Mouse (Mus musculus): ENCODE measurements at regions not wholly inside any gene's neighbourhood (a gene's known extent, or its start where the extent isn't known, plus 50 kb on each side); places are given as distances from the start of the nearest gene placed in this dataset.

DNA sequence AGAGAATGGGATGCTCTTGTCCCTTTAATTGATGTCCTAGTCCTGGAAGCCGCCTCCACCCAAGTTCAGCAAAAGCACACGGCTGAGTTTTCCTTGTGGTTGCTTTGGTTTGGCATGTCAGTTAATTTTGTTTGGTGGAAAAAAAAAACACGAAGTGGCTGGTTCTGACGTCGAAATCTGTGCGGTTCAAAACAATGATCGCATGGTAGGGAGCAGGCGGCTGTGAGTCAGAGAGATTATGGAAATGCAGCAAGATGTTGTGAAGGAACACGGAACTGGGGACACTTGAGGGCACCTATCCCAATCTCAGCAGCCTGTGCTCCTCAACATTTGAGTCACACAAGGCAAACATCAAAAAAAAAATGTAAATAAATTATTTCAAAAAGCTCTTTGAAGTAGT, 266.1 kb downstream of the Gm826 start:
- no peak overlapping the region for H3K4me3 ChIP-seq (ENCODE audit: low read depth, low read length)
- DNase-seq (no peak), ATAC-seq (ENCODE audit: insufficient read depth) (no peak)
- no peak for TF ChIP-seq CTCF (IDR thresholded peaks at IDR 0.05; ENCODE audit: low read depth)
- no peaks in the 10 kb centered on the region for H3K36me3 ChIP-seq (ENCODE audit: insufficient read depth)
- no peaks in the 10 kb centered on the region for H3K27me3 ChIP-seq (ENCODE audit: insufficient read depth, low read length)
- H3K4me2 ChIP-seq: no peak overlapping the region
- H3K27ac ChIP-seq (ENCODE audit: low read depth): no peak overlapping the region
- no peaks in the 10 kb centered on the region for H3K9me3 ChIP-seq (ENCODE audit: low read depth, low read length)
- H3K4me1 ChIP-seq (ENCODE audit: insufficient read depth): peaks cover 4% of the 10 kb centered on the region; the same call in 1 of the 2 replicates
- WGBS: 72% methylated on average over 9 of the region's 9 CpGs
- no peak overlapping the region for H3K9ac ChIP-seq

DNA sequence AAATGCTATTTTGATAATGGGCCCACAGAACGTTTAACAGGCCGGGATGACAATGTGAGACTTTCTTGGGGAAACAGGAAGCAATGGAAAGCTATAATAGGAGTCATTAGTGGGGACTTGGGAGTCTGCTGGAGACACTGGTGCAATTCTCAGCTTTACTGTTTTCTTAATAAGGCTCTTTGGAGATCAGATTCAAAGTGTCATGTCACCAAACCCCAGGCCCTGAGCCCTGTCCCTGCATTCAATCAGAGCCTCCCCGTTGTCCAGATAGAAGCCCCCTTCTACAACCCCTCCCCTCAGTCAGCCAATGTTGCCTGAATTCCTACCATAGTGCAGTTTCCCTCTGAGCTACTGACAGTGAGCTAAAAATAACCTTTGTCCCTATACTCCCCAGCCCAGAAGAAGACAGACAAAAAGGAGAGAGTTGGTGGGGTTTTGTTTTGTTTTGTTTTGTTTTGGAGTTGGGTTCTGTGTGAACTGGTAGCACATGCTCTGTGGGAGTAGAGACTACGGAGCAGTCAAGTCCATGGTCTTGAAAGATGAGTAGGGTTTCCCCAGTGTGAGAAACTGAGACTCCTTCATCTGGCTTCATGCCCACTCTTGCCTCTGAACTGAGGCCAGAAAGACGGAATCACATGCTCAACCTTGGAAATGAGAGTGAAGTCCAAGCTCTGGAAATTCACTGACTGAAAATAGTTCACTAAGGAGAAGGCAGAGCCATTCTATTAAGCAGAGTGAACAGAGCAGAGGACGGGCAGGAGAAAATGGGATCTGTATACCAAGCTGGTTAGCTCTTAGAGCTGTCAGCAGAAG, 267.3 kb downstream of the Gm826 start:
- H3K4me1 ChIP-seq (ENCODE audit: insufficient read depth): peaks cover 4% of the 10 kb centered on the region; the same call in 1 of the 2 replicates
- 0 out of 2 replicates have a peak overlapping the region, but pooled peaks have one; percentile 2 for H3K4me2 ChIP-seq
- WGBS: 32% methylated on average over 6 of the region's 6 CpGs
- H3K4me3 ChIP-seq (ENCODE audit: low read depth, low read length): no peak overlapping the region
- no peaks in the 10 kb centered on the region for H3K9me3 ChIP-seq (ENCODE audit: low read depth, low read length)
- peak; percentile 88 for DNase-seq
- ATAC-seq (ENCODE audit: insufficient read depth): peak; percentile 90
- H3K9ac ChIP-seq: no peak overlapping the region
- peak overlapping the region; percentile 54; the same call in 1 of the 2 replicates for H3K27ac ChIP-seq (ENCODE audit: low read depth)
- no peaks in the 10 kb centered on the region for H3K27me3 ChIP-seq (ENCODE audit: insufficient read depth, low read length)
- no peak for TF ChIP-seq CTCF (IDR thresholded peaks at IDR 0.05; ENCODE audit: low read depth)
- no peaks in the 10 kb centered on the region for H3K36me3 ChIP-seq (ENCODE audit: insufficient read depth)

DNA sequence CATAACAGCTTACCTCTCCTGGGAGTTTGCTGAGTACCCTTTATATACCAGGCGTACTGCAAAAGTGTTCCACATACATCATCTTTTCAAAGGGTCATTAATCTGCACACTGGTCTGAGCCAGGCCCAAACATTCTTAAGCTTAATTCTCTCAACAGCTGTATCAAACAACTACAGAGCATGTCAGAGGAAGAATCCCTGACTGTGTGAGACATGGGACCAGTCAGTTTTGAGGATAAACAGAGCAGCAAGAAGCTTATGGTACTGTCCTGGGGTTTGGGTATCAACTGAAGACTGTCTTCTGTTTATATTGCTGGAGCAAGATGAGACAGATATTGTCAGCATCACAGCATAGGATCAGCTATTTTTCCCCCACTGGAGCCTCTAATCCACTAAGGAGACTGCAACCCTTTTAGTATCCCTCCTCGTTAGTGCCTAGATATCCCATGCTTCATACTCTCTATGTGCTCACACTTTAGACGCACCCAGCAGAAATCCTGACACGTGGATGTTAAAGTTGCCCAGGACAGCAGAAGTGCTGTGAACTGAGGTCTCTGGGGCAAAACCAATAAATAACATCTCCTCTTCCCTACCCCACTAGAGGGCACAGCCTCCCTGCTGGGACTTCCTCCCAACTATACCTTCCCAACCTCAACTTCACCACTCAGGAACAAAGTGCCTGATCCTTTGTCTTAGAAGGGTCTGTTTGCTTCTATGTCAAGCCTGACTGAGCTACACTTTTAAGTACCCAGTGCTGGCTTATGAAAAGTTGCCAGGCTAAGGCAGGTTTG, 271.6 kb downstream of the Gm826 start:
- no peak for ATAC-seq (ENCODE audit: insufficient read depth)
- H3K27ac ChIP-seq (ENCODE audit: low read depth): no peak overlapping the region
- WGBS: 50% methylated on average over 4 of the region's 4 CpGs

DNA sequence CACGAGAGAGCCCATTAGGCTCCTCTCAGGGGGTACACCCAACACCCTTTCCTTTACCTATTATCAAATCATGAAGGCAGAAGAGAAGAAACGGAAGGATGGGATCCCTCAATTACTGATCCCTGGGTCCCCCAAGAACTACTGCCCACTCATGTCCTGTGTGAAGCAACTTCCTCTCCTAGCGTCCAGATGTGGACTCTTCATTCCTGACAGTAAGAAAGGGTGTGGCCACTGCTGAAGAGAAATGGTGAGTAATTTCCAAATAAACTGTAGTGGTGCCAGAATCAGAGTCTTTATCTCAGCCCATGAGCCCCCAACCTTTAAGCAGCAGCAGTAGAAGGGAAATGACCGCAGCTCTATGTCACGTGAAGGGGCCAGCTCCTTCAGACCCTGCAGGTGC, 273.9 kb downstream of the Gm826 start:
- 73% methylated on average over 5 of the region's 5 CpGs for WGBS
- no peak for DNase-seq
- Histone ChIP-seq H3K4me3 (ENCODE audit: low read depth, low read length) (no peak overlapping the region), H3K4me2 (no peak overlapping the region), H3K27ac (ENCODE audit: low read depth) (no peak overlapping the region), H3K36me3 (ENCODE audit: insufficient read depth) (no peaks in the 10 kb centered on the region), H3K27me3 (ENCODE audit: insufficient read depth, low read length) (no peaks in the 10 kb centered on the region), H3K9me3 (ENCODE audit: low read depth, low read length) (no peaks in the 10 kb centered on the region), H3K4me1 (ENCODE audit: insufficient read depth) (no peaks in the 10 kb centered on the region), H3K9ac (no peak overlapping the region)
- ATAC-seq (ENCODE audit: insufficient read depth): no peak
- no peak for TF ChIP-seq CTCF (IDR thresholded peaks at IDR 0.05; ENCODE audit: low read depth)

More for the DNA sequence above, 271.6 kb downstream of the Gm826 start:
- Histone ChIP-seq H3K36me3 (ENCODE audit: insufficient read depth) (no peaks in the 10 kb centered on the region), H3K4me3 (ENCODE audit: low read depth, low read length) (no peak overlapping the region), H3K27me3 (ENCODE audit: insufficient read depth, low read length) (no peaks in the 10 kb centered on the region), H3K9ac (no peak overlapping the region), H3K4me2 (no peak overlapping the region), H3K9me3 (ENCODE audit: low read depth, low read length) (no peaks in the 10 kb centered on the region), H3K4me1 (ENCODE audit: insufficient read depth) (0 out of 2 replicates have a peak, but pooled peaks cover 4% of the 10 kb centered on the region)
- no peak for DNase-seq
- TF ChIP-seq CTCF (IDR thresholded peaks at IDR 0.05; ENCODE audit: low read depth): peak; percentile 50

DNA sequence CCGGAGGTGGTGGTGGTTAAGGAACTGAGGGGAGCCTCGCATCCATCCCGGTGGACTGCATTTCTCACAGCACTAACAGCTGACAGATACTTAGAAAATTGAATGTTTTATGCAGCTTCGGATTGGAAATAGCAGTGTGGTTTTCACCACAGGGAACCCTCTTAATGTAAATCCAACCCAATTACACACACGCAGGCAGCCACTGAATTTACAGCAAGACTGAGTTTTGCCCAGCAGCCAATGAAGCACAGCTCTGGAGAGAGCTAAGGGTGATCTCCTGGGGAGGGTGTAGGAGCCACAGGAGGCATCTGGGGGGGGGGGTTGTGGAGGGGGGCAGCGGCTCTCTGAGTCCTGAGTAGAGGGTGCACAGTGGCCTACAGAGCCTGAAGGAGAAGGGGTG, 276.8 kb downstream of the Gm826 start:
- 52% methylated on average over 6 of the region's 6 CpGs for WGBS
- TF ChIP-seq CTCF (IDR thresholded peaks at IDR 0.05; ENCODE audit: low read depth): no peak
- H3K9ac ChIP-seq: no peak overlapping the region
- no peaks in the 10 kb centered on the region for H3K36me3 ChIP-seq (ENCODE audit: insufficient read depth)
- DNase-seq (no peak), ATAC-seq (ENCODE audit: insufficient read depth) (no peak)
- no peak overlapping the region for H3K4me2 ChIP-seq
- no peaks in the 10 kb centered on the region for H3K9me3 ChIP-seq (ENCODE audit: low read depth, low read length)
- H3K4me1 ChIP-seq (ENCODE audit: insufficient read depth): no peaks in the 10 kb centered on the region
- no peak overlapping the region for H3K27ac ChIP-seq (ENCODE audit: low read depth)
- H3K27me3 ChIP-seq (ENCODE audit: insufficient read depth, low read length): no peaks in the 10 kb centered on the region
- H3K4me3 ChIP-seq (ENCODE audit: low read depth, low read length): no peak overlapping the region

DNA sequence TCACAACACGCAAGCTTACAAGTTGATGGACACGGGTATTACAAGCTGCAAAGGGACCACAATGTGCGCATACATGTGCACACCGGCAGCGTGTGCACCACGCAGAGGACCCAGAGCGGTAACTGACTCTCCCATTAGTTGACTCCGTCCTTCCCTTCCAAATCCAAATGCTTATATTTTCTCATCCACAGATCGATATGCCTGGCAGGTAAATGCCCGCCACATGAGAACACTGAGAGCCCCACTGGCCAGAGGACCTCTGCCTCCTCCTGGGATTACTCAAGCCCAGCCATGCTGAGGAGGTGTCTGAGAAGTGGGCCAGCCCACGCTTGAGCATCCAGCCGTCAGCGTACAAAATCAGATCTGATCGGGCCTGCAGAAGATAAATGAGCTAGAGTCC, 279.6 kb downstream of the Gm826 start:
- DNase-seq (no peak), ATAC-seq (ENCODE audit: insufficient read depth) (no peak)
- Histone ChIP-seq H3K36me3 (ENCODE audit: insufficient read depth) (no peaks in the 10 kb centered on the region), H3K27me3 (ENCODE audit: insufficient read depth, low read length) (no peaks in the 10 kb centered on the region), H3K27ac (ENCODE audit: low read depth) (no peak overlapping the region), H3K4me1 (ENCODE audit: insufficient read depth) (no peaks in the 10 kb centered on the region), H3K9ac (no peak overlapping the region), H3K9me3 (ENCODE audit: low read depth, low read length) (no peaks in the 10 kb centered on the region), H3K4me2 (no peak overlapping the region), H3K4me3 (ENCODE audit: low read depth, low read length) (no peak overlapping the region)
- TF ChIP-seq CTCF (IDR thresholded peaks at IDR 0.05; ENCODE audit: low read depth): no peak
- WGBS: 72% methylated on average over 14 of the region's 14 CpGs

DNA sequence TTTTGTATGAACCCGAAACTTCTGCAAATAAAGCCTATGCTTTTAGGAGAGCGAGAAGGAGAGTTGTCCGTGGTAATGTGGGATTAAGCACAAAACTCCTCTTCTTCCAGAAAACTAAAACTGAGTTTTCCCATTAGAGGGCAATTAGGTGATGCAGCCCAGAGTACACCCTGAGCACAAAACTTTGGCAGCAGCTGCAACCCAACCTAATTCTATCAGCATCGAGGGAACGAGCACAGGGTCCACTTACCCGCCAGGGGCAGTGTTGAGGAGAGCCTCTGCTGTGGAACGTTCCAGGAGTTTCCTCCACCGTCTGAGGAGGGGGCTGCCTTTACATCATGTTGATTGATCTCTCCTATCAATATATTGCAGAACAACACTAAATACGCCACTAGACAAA, 285.7 kb downstream of the Gm826 start:
- H3K9ac ChIP-seq: no peak overlapping the region
- H3K27me3 ChIP-seq (ENCODE audit: insufficient read depth, low read length): no peaks in the 10 kb centered on the region
- H3K4me1 ChIP-seq (ENCODE audit: insufficient read depth): no peaks in the 10 kb centered on the region
- no peaks in the 10 kb centered on the region for H3K36me3 ChIP-seq (ENCODE audit: insufficient read depth)
- no peak for DNase-seq
- WGBS: 80% methylated on average over 9 of the region's 9 CpGs
- H3K4me2 ChIP-seq: no peak overlapping the region
- H3K4me3 ChIP-seq (ENCODE audit: low read depth, low read length): no peak overlapping the region
- no peaks in the 10 kb centered on the region for H3K9me3 ChIP-seq (ENCODE audit: low read depth, low read length)
- no peak for ATAC-seq (ENCODE audit: insufficient read depth)
- H3K27ac ChIP-seq (ENCODE audit: low read depth): no peak overlapping the region
- no peak for TF ChIP-seq CTCF (IDR thresholded peaks at IDR 0.05; ENCODE audit: low read depth)

All from lung, embryonic 14.5 days (tissue).